Mouse (Mus musculus) c-Kit-positive CD71-negative TER-119-negative erythroid progenitor cells, embryonic 14.5 days (primary cell): ENCODE measurements around the gene Thrap3.

Experiments used
- DNase-seq: peaks from one replicate; pipeline ENCODE4 v3.0.0-alpha.2; 2013; ENCODE audit warnings: low read depth

Gene Thrap3

DNA sequence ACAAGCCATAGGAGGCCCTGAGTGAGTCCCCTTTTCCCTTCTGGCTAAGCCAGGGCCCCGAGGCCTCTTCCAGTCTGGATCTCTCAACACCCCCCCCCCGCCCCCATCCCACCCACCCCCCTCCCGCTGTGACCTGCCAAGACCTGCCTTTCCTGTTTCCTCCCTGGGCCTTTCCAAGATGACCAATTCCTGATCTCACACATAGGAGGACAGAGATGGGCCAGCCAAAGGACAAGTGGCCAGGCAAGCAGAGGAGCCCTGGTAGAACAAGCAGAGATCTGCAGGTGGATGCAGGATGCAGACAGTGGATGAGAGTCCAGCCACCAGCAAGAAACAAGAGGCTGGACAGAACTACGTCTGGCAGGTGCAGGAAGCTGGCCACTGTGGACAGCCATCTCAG lies 57.2 kb downstream of the Thrap3 start:
- DNase-seq: no peak

DNA sequence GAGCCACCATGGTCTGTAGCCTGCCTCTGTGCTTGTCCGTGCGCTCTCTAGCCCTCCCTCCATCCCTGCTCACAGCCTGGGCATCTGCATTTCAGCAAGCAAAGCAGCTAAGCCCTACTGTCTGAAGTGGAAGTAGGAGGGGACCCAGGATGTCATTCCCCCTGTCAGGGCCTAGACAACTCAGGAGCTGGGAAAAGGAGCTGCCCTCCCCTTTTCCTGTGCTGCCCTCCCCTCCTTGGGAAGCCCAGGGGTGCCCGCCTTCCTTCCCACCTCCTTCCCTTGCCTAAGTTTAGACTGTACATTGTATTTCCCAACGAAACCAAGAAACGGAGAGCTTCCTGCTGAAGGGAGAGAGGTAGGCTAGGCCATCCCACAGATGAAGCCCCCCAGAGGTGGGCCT lies 61.5 kb downstream of the Thrap3 start:
- DNase-seq: no peak

DNA sequence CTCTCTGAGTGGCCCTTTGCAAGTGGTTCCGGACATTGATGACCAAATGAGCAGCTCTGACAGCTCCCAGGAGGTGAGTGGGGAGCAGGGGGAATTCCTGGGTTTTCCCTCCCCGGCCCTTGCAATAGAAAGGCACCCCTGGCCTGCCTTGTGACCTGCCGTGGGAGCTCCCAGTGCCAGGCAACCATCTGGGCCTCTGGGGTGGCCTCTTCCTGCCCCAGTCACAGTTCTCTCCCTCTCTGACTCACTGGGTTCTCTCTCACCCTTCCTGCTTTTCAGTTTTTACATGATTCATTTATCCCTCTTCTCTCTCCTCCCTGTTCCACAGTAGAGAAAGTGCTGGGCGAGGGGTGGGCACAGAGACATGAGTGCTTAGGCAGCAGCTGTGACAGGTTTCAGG lies 64.8 kb downstream of the Thrap3 start:
- no peak for DNase-seq

DNA sequence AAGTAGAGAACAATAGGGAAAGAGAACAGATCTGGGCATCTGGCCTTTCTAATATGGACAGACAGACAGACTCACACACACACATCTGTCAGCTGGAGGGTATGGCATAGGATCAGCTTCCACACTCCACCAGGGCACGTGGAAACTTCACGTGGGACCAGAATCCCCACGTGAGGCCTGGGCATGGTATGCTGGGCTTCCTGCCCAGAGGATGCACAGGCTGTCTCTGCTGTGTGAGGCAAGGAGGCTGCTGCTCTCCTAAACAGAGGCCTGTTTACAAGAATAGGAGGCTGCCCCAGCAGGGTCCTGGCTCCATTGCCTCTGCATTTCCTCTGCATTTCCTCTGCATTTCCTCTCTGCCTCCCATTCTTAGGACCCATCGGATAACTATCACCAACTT lies 67.9 kb downstream of the Thrap3 start:
- DNase-seq: no peak

DNA sequence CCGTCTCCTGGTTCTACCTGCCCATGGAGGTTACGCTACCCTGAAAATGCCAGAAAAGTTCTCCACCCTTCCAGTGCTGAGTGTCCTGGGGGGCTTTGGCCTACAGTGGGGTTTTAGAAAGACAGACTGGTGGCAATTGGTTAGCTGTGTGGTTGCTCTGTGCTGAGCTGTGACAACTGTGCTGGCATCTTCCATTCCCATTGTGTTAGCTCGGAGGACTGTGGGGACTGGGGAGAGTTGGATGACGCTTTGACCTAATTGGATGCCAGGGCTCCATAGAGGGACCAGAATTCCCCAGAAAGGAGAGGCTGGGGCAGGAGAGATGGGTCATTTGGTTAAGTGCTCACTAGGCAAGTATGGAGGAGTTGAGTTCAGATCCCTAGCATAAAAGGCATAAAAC lies 68.3 kb downstream of the Thrap3 start:
- no peak for DNase-seq

DNA sequence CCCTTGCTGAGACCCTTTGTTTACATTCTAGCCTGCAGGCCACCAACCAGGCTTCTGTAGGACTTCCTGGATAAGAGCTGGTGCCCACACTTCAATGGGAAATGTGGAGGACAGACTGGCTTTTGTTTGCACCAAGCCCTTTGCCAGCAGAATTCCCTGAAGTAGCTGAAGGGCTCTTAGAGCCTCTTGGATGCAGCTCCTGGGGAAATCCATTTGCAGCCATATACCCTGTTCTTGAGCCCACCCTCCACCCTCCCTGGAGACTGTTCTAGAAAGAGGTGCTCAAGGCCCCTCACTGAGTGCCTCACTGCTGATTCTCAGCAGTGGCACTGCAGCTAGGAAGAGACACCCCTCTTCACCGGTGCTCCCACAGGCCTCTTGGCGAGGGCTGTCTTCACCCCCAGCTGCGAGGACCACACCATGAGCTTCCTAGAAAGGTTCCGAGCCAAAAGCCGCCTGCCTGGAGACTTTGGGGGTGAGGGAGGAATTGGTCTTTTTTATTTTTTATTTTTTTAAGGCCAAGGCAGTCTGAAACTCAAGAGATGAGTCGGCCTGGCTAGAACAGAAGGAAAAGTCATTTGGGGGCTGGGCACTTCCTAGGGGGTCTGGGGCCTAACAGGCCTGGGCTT lies 69.8 kb downstream of the Thrap3 start:
- DNase-seq: no peak

DNA sequence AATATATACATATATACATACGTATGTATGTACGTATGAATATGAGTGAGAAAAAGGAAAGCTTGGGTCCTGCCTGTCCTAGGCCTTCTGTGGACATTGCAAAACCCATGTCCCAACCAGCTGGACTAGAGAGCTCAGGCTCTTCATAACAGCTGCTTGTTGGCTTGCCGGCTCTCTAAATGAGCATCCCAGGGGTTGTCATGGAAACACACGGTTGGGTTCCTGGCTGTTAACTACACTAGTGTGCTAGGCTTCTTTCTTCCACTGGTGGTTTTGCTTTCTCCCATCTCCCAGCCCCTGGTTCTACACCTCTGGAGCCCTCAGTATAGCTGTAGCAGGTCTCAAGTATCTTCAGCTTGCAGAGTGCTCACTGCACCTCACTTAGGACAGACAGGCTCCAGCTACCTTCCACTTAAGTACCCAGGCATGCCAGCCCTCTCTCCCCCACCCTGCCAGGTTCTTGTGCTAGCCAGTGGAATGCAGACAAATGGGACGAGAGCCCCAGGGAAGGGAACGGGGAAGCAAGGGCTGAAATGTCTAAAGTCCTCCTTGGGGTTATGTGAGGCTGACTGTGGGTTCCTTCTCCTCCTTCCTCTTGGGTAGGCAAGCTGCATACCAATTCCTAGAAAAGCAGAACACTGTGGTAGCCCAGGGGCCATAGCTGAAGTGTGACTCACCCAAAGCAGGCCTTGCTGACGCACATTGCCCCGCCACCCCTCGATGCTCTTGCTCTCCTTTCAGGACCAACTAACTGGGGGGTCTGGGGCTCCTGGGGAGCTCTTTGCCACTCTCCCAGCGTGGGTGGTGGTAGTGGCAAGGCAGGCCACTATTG lies 71.1 kb downstream of the Thrap3 start:
- DNase-seq: peak; percentile 50

DNA sequence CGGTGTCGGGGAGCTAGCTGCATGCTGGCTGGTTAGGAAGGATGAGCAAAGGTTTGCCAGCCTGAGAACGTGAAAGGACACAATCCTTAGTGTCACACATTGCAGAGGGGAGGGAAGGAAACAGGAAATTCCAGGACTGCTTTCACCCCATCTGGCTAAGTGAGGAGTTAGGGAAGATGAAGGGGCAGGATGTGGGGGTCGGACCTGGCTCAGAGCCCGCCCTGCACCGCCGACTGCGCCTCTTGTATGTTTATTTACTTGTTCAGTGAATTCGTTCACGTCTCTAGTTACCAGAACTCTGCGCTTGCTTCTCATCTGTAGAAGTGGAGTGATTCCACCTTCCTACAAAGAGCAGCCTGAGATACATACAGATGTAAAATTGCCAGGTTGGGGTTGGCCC lies 72.1 kb downstream of the Thrap3 start:
- no peak for DNase-seq

DNA sequence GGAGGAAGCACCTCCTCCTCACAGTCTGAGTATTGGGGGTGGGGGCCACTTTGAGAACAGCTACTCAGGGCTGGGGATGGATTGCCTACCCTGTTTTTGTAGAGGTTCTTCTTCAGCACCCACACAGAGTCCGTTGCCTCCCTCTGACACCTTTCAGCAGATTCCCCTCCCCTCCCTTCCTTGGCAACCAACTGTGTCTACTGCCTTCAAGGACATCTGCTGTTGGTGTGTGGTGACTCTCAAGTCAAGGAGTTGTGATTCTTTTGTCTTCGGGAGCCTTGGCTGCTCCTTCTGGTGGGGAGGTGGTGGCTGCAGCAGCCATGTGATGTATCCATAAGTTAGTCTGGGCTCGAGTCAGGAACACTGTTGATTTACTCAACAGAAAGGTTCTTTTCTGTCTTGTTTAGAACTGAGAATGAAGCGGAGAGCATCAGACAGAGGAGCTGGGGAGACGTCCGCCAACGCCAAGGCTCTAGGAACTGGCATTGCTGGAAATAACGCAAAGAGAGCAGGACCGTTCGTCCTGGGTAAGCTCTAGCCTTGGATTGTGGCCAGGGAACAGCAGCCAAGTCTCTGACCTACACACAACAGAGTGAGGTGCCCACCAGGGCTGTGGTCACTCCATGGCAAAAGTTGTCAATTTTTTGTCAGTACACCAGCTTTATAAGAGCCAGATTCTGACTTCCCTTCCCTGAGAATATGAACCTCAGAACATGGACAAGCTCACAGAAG lies 79.1 kb downstream of the Thrap3 start:
- no peak for DNase-seq

DNA sequence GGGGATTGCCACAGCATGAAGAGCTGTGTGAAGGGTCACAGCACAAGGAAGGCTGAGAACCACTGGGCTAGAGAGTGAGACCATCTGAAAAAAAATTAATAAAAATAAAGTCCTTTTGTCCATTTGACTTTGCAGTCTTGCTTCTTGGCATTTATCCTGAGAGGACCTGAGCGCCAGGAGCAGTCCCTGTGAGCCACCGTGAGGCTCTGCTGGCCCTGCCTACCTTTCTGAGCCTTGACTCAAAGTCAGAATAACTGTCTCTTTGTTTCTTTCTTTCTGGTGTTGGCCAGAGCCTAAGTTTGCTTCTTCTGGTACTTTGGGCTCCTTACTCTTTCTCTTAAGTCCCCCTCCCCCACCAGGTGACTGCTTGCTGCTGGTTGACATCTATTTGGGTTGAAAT lies 82.1 kb downstream of the Thrap3 start:
- no peak for DNase-seq

DNA sequence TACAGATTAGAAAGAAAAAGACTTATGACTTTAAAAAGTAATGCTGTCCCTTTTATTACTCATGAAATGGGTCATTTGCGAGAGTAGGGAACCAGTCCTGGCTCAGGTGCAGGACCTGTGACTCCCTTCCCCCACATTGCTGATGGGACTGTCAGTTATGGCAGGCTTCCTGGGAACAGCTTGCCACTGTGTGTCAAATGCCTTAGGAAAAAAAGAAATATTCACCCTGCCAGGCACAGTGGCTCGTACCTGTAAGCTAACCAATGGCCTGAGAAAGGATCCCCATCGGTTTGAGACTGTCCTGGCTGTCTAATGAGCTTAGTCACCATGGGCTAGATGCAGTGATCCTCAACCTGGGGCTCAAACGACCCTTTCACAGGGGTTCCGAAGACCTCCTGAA lies 82.5 kb downstream of the Thrap3 start:
- no peak for DNase-seq

DNA sequence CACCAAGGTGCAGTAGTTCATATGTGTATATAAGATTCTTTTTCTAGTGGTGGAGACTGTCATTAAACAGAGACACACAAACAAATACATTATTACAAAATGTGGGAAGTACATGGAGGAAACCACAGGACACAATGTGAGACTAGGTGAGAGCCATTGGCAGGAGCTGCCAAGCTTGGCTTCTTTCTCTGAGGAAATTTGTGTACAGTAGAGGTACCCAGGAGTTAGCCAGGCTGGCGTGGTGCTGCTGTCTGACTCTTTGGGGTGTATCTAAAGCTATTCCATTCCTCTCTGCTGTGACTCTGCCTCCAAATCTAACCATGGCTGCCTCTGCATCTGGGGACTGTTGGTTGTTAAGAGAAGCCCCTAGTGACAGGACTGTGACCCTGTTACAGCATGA lies 83.5 kb downstream of the Thrap3 start:
- no peak for DNase-seq

DNA sequence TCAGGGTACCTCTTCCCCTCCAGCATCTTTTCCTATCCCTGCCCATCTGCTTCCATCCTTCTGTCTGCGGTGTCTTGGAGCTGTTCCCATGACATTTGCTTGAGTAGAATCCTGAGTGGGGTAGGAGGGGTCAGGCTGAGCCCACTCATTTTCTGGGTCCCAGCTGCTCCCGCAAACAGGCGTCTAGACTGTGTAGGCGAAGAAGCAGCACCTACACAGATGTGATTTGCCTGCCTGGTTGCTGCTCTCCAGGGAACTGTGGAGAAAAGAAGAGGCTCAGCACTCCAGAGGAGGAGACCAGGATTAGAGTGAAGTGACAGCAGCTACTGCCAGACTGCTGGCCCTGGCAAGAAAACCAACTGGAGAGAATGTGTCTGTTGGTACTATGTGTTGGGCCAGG lies 83.9 kb downstream of the Thrap3 start:
- DNase-seq: no peak

DNA sequence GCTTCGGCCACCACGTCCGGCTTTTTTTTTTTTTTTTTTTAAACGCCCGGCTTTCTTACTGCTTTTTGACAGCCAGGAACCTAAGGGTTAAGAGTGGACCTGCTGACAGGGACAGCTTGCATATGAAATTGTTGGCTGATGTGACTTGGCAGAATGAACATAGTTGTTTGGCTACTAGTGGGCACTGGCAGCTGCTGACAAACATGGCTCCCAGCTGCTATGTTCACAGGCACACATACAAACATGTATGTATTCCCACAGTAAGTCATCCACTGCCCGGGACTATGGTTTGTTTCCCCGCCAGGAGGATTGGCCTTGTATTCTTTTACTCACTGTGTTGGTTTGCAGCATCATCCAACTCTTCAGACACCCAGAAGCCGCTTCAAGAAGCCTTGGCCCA lies 85.4 kb downstream of the Thrap3 start:
- no peak for DNase-seq

DNA sequence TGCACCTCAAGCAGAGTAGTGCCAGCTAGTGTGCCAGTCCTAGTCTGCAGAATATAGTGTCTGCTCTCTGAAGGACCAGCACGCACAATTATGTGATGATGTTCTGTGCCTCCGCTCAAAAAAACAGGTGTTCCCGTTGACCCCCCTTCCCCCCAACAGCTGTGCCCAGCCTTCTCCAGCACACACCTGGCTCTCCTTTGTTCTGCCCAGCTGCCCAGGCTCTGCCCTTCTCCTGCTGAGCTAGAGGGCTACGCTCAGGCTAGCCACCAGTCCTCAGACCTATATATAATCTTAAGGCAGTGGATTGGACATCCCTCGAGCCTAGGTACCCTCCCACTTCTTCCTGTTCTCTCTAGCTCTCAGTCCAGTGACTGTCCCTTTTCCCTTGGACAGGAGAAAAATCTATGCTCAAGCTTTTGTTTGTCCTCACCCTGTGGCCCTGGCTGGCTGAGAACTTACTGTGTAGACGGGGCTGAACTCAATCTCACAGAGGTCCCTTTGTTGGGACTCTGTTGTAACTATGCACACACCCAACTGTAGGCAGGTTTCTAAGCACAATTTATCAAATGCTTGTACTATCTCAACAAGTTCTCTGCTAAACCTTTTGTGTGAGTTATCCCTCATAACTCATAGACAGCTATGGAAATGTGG lies 86.6 kb downstream of the Thrap3 start:
- DNase-seq: no peak

DNA sequence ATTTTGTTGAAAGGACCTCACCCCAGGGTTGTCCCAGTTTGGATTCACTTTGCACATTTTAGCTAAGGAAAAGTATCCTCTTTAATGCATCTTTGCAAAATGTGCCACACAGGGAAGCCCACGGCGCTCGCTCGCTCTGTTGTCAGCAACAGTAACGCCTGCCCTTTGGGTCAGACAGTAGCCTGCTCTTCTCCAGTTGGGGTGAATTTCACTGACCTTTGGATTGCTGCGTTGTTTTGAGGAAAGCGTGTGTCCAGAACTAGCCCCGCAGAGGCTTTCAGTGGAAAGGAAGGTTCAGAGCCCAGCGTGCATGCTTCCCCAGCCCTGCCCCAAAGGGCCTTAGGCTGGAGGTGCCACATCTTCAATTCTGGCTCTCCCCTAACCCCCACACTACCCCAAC lies 87.1 kb downstream of the Thrap3 start:
- DNase-seq: no peak
